Mouse (Mus musculus): ENCODE results near the gene Hoxc4. TPM values are rescaled to one million over a fixed set of nuclear protein-coding genes. Genes with fewer than 3 reads are reported as not detected.

The Hoxc4 gene
- polyA plus RNA-seq, 1 experiment from 2014 or later = not detected

- H3K27ac ChIP-seq (ENCODE audit: low read length) = no peak overlapping the region
These were observed 4.3 kb upstream of the Hoxc4 start for GRCm38 (mm10) chr15:103014166-103015008.

GRCm38 (mm10) chr15:103015009-103015399 lies 3.7 kb upstream of the Hoxc4 start:
- no peak overlapping the region for H3K9ac ChIP-seq (ENCODE audit: low read depth, low read length)
- no peaks in the 10 kb centered on the region for H3K36me3 ChIP-seq (ENCODE audit: control insufficient read depth, insufficient read depth, low read length)
- no peak overlapping the region for H3K27ac ChIP-seq (ENCODE audit: low read length)
- ATAC-seq = no peak
- H3K27me3 ChIP-seq (ENCODE audit: control insufficient read depth, insufficient read depth, low read depth, low read length) = peaks cover 93% of the 10 kb centered on the region
- H3K4me3 ChIP-seq (ENCODE audit: low read depth, low read length) = no peak overlapping the region
- H3K4me2 ChIP-seq (ENCODE audit: low read length) = no peak overlapping the region
- no peaks in the 10 kb centered on the region for H3K9me3 ChIP-seq (replicated peaks; ENCODE audit: control insufficient read depth, low read length, poor library complexity, severe bottlenecking)
- under 1% methylated on average over 23 of the region's 28 CpGs for WGBS
- H3K4me1 ChIP-seq (ENCODE audit: control insufficient read depth, insufficient read depth, low read length) = peaks cover 5% of the 10 kb centered on the region; the same call in 1 of the 2 replicates

More at GRCm38 (mm10) chr15:103014166-103015008, 4.3 kb upstream of the Hoxc4 start:
- H3K9ac ChIP-seq (ENCODE audit: low read depth, low read length) = no peak overlapping the region
- peak overlapping the region; percentile 27 for H3K4me2 ChIP-seq (ENCODE audit: low read length)
- WGBS = 1% methylated on average over 45 of the region's 57 CpGs
- H3K4me3 ChIP-seq (ENCODE audit: low read depth, low read length) = peak overlapping the region; percentile 6; the same call in 1 of the 2 replicates
- H3K4me1 ChIP-seq (ENCODE audit: control insufficient read depth, insufficient read depth, low read length) = peaks cover 5% of the 10 kb centered on the region; the same call in 1 of the 2 replicates
- no peaks in the 10 kb centered on the region for H3K9me3 ChIP-seq (replicated peaks; ENCODE audit: control insufficient read depth, low read length, poor library complexity, severe bottlenecking)
- peaks cover 93% of the 10 kb centered on the region for H3K27me3 ChIP-seq (ENCODE audit: control insufficient read depth, insufficient read depth, low read depth, low read length)
- ATAC-seq = peak; percentile 39; the same call in 1 of the 2 replicates
- no peaks in the 10 kb centered on the region for H3K36me3 ChIP-seq (ENCODE audit: control insufficient read depth, insufficient read depth, low read length)

- under 1% methylated on average over 18 of the region's 19 CpGs for WGBS
- H3K4me3 ChIP-seq (ENCODE audit: low read depth, low read length) = no peak overlapping the region
- H3K27ac ChIP-seq (ENCODE audit: low read length) = no peak overlapping the region
- no peaks in the 10 kb centered on the region for H3K9me3 ChIP-seq (replicated peaks; ENCODE audit: control insufficient read depth, low read length, poor library complexity, severe bottlenecking)
- H3K4me2 ChIP-seq (ENCODE audit: low read length) = no peak overlapping the region
- H3K27me3 ChIP-seq (ENCODE audit: control insufficient read depth, insufficient read depth, low read depth, low read length) = peaks cover 93% of the 10 kb centered on the region
- H3K4me1 ChIP-seq (ENCODE audit: control insufficient read depth, insufficient read depth, low read length) = peaks cover 5% of the 10 kb centered on the region; the same call in 1 of the 2 replicates
- no peak overlapping the region for H3K9ac ChIP-seq (ENCODE audit: low read depth, low read length)
- ATAC-seq = no peak
- H3K36me3 ChIP-seq (ENCODE audit: control insufficient read depth, insufficient read depth, low read length) = no peaks in the 10 kb centered on the region
These were observed 3.1 kb upstream of the Hoxc4 start for GRCm38 (mm10) chr15:103015406-103016166.

GRCm38 (mm10) chr15:103020899-103021418 lies 2.2 kb downstream of the Hoxc4 start:
- Histone ChIP-seq H3K36me3 (ENCODE audit: control insufficient read depth, insufficient read depth, low read length) (no peaks in the 10 kb centered on the region), H3K4me3 (ENCODE audit: low read depth, low read length) (no peak overlapping the region), H3K9ac (ENCODE audit: low read depth, low read length) (no peak overlapping the region), H3K4me1 (ENCODE audit: control insufficient read depth, insufficient read depth, low read length) (no peaks in the 10 kb centered on the region), H3K9me3 (replicated peaks; ENCODE audit: control insufficient read depth, low read length, poor library complexity, severe bottlenecking) (no peaks in the 10 kb centered on the region), H3K27ac (ENCODE audit: low read length) (no peak overlapping the region), H3K4me2 (ENCODE audit: low read length) (no peak overlapping the region), H3K27me3 (ENCODE audit: control insufficient read depth, insufficient read depth, low read depth, low read length) (peaks cover 94% of the 10 kb centered on the region)
- 0% methylated on average over 8 of the region's 8 CpGs for WGBS
- no peak for ATAC-seq

GRCm38 (mm10) chr15:103021544-103021943 lies 2.8 kb downstream of the Hoxc4 start:
- Histone ChIP-seq H3K27me3 (ENCODE audit: control insufficient read depth, insufficient read depth, low read depth, low read length) (peaks cover 94% of the 10 kb centered on the region), H3K27ac (ENCODE audit: low read length) (no peak overlapping the region), H3K36me3 (ENCODE audit: control insufficient read depth, insufficient read depth, low read length) (no peaks in the 10 kb centered on the region), H3K4me2 (ENCODE audit: low read length) (no peak overlapping the region), H3K9me3 (replicated peaks; ENCODE audit: control insufficient read depth, low read length, poor library complexity, severe bottlenecking) (no peaks in the 10 kb centered on the region), H3K4me1 (ENCODE audit: control insufficient read depth, insufficient read depth, low read length) (no peaks in the 10 kb centered on the region), H3K9ac (ENCODE audit: low read depth, low read length) (no peak overlapping the region), H3K4me3 (ENCODE audit: low read depth, low read length) (no peak overlapping the region)
- ATAC-seq = no peak
- 6% methylated on average over 8 of the region's 8 CpGs for WGBS

- Histone ChIP-seq H3K4me2 (ENCODE audit: low read length) (no peak overlapping the region), H3K27me3 (ENCODE audit: control insufficient read depth, insufficient read depth, low read depth, low read length) (peaks cover 93% of the 10 kb centered on the region), H3K27ac (ENCODE audit: low read length) (no peak overlapping the region), H3K4me3 (ENCODE audit: low read depth, low read length) (no peak overlapping the region), H3K4me1 (ENCODE audit: control insufficient read depth, insufficient read depth, low read length) (no peaks in the 10 kb centered on the region), H3K36me3 (ENCODE audit: control insufficient read depth, insufficient read depth, low read length) (no peaks in the 10 kb centered on the region), H3K9me3 (replicated peaks; ENCODE audit: control insufficient read depth, low read length, poor library complexity, severe bottlenecking) (no peaks in the 10 kb centered on the region), H3K9ac (ENCODE audit: low read depth, low read length) (no peak overlapping the region)
- no peak for ATAC-seq
- 3% methylated on average over 2 of the region's 2 CpGs for WGBS
These were observed 5.4 kb downstream of the Hoxc4 start for GRCm38 (mm10) chr15:103024131-103024530.

GRCm38 (mm10) chr15:103027266-103028235 lies 8.8 kb downstream of the Hoxc4 start:
- no peak overlapping the region for H3K4me2 ChIP-seq (ENCODE audit: low read length)
- no peaks in the 10 kb centered on the region for H3K4me1 ChIP-seq (ENCODE audit: control insufficient read depth, insufficient read depth, low read length)
- no peak overlapping the region for H3K4me3 ChIP-seq (ENCODE audit: low read depth, low read length)
- H3K27ac ChIP-seq (ENCODE audit: low read length) = no peak overlapping the region
- WGBS = under 1% methylated on average over 43 of the region's 43 CpGs
- ATAC-seq = no peak
- H3K27me3 ChIP-seq (ENCODE audit: control insufficient read depth, insufficient read depth, low read depth, low read length) = peaks cover 87% of the 10 kb centered on the region
- H3K36me3 ChIP-seq (ENCODE audit: control insufficient read depth, insufficient read depth, low read length) = no peaks in the 10 kb centered on the region
- no peaks in the 10 kb centered on the region for H3K9me3 ChIP-seq (replicated peaks; ENCODE audit: control insufficient read depth, low read length, poor library complexity, severe bottlenecking)
- H3K9ac ChIP-seq (ENCODE audit: low read depth, low read length) = no peak overlapping the region

- H3K27me3 ChIP-seq (ENCODE audit: control insufficient read depth, insufficient read depth, low read depth, low read length) = peaks cover 86% of the 10 kb centered on the region
- 10% methylated on average over 9 of the region's 9 CpGs for WGBS
- H3K4me1 ChIP-seq (ENCODE audit: control insufficient read depth, insufficient read depth, low read length) = no peaks in the 10 kb centered on the region
- ATAC-seq = no peak
- no peak overlapping the region for H3K9ac ChIP-seq (ENCODE audit: low read depth, low read length)
- H3K36me3 ChIP-seq (ENCODE audit: control insufficient read depth, insufficient read depth, low read length) = no peaks in the 10 kb centered on the region
- H3K4me3 ChIP-seq (ENCODE audit: low read depth, low read length) = no peak overlapping the region
- no peaks in the 10 kb centered on the region for H3K9me3 ChIP-seq (replicated peaks; ENCODE audit: control insufficient read depth, low read length, poor library complexity, severe bottlenecking)
- H3K4me2 ChIP-seq (ENCODE audit: low read length) = no peak overlapping the region
- no peak overlapping the region for H3K27ac ChIP-seq (ENCODE audit: low read length)
These were observed 10.3 kb downstream of the Hoxc4 start for GRCm38 (mm10) chr15:103028916-103029512.
